Mouse (Mus musculus) B cell, adult 2 months (primary cell): ENCODE measurements around the gene Chrm1.

Experiments used
- DNase-seq, 2 experiments: peaks; one replicate each; pipeline ENCODE4 v3.0.0; 2022

Chrm1 gene

DNA sequence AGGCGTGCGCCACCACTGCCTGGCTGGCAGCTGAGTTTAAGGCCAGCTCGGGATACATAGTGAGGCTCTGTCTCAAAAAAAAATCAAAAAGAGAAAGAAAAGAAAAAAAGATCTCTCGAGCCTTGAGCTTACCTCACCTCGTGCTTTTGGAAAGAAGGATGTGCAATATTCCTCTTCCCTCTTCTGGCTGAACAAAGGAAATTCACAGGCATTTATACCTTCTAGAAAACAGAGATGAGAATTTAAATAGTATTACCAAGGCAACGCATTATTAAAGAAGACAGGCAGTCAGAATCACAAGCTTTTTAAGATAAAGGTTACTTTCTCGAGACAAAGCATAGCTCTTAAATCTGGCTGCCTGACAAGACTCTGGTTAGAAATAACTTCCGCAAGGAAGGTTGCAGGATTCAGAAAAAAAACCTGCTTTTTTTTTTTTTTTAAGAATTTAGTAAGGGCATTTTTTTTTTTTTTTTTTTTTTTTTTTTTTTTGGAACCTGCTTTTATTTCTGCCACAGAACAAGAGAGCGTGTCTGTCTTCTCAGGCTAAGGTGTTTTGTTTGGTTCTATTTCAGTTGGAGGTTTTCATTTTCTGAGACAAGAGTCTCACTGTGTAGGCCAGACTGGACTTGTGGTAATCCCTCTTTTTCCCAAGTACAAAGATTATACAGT is 28.4 kb downstream of the Chrm1 start:
- DNase-seq = no peak

DNA sequence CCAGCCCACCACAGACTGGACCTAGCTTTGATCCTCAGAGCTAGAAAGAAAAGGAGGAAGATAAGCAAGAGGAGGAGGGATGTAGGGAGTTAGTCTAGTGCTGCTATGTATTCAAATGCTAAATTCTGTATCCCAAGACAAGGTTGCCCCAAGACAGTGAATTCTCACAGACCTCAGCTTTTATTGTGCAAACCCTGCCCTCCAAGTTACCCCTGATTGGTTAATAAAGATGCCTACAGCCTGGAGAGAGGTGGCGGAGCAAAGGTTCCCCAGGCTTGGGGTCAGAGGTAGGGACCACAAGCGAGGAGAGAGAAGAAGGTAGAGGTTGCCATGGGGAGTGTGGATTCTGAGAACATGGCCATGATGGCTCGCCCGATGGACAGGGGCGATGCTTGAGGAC is 29.2 kb downstream of the Chrm1 start:
- no peak for DNase-seq

DNA sequence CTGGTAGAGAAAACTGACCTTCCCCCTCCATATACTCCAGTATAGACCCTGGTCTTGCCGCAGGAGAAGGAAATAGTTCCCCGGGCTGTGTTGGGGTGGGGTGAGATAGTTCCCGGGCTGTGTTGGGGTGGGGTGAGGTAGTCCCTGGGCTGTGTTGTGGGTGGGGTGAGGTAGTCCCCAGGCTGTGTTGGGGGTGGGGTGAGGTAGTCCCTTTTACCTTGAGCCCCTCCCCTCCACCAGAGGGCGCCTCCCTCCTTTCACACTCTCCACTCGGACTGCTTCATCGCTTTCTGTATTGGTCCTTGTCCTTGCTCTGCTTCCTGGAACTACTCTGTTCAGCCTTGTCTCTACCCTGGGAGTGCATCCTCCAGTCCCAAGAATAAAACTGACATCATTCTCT is 31.7 kb downstream of the Chrm1 start:
- DNase-seq = peak; percentile 75 to 79

DNA sequence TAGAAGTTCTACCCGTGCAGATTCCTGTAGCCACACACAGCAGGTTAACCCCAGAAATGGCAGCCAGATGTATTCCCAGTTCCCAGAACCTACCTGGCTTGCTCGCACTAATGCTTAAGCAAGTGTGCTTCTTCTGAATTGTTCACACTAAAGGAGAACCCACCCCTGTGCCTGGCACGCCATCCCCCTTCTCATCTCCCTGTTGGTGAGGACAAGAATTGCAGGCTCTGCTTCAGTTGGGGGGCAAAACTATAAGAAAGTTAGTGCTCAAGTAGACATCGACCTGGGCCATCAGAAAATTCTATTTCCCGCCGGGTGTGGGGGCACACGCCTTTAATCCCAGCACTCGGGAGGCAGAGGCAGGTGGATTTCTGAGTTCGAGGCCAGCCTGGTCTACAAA is 36.1 kb downstream of the Chrm1 start:
- DNase-seq = no peak

DNA sequence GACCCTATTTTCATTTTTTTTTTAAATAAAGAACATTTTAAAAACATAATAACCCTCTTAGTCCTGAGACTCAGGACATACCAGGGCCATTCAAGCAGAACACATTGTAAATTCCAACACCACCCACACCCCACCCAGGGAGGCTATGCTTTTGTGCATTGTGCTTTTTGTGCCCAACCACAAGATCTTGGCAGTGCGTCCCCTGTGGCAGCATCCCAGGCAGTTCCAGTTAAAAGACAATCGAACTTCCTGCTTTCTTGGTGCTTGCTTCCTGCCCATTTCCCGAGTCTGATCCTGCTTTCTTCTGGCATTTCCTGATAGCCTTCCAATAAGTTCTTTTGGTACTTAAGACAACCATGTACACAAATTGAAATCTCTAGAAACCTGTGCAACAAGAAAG is 38.9 kb downstream of the Chrm1 start:
- no peak for DNase-seq

DNA sequence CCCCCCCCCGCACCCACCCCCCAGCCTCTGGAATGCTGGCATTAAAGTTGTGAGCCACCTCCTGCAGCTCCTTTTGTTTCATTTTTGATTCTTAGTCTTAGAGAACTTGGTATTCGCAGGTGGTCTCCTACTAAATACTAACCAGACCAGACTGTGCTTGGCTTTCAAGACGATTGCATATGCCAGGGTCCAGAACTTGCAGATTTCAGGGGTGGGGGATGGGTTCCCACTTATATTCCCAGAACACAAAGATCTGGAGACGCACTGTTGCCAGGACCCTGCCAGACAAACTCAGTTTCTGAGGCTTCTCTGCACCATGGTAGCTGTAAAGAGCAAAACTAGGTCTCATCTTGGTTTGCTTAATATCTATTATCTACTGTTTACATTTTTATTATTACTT is 40.0 kb downstream of the Chrm1 start:
- DNase-seq = no peak

DNA sequence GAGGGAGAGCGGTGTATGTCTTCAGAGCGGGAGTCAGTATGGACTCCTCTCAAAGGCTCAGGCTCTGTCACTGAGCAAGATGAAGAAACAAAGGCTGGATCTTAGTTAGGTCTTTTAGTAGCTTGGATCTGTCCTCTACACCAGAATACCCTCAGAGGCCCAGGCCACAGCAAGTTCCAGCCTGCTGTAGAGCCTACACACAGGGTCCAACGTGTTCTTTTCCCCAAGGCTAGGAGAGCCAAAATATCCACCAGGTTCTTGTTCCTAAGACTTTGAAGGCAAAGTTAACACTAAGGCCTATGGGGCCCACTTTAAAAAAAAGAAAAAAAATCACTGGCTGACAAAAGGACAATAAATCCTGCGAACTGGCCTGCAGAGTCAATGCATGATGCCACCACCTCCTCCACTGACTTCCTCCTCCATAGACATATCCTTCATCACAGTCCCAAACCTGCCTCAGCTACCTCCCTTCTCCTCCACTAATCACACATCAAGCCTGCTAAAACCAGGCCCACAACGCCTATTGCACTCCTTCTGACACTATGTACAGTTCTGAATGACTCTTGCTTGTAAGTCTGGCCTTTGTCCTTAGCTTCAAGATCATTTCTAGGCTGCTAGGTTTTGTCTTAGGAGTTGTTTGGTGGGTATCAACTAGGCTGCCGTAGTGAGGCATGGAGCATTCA is 41.6 kb downstream of the Chrm1 start:
- no peak for DNase-seq

DNA sequence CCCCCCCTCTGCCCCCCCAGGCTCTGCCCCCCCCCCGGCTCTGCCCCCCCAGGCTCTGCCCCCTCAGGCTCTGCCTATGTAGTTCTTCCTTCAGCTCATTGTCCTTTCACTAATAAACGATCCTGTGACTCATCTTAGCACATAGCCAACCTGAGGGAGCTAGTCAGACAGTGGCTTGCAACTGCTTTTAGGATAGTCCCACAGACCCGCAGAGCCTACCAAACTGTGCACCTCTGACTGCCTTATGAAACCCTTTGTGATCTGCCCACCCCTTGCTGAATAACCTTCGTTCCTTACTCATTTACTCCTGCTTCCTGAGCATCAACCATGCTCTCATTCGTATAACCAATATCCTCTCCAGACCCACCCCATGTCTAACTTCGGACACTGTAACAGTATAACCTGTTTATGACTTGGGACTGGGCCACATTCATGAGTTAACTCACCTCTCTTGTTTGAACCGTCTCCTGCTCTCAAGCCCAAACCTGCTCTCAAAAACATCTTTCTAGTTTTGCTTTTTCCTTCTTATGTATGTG is 42.6 kb downstream of the Chrm1 start:
- DNase-seq = no peak

DNA sequence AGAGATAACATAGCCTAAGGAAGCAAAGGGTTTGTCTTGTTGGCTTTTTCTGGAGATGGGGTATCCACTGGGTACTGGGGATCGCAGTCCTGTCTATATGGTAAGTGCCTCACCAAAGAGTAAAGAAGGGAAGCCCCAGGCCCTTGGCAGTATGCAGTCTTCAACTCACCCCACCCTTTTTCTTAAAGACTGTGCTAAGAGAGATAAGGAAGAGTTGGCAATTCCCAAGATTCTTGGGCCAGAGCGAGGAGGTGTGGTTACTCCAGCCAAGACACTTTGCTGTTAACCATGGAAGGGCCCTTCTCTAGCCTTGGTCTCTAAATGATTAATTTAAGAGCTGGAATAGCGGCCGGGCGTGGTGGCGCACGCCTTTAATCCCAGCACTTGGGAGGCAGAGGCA is 43.3 kb downstream of the Chrm1 start:
- no peak for DNase-seq

DNA sequence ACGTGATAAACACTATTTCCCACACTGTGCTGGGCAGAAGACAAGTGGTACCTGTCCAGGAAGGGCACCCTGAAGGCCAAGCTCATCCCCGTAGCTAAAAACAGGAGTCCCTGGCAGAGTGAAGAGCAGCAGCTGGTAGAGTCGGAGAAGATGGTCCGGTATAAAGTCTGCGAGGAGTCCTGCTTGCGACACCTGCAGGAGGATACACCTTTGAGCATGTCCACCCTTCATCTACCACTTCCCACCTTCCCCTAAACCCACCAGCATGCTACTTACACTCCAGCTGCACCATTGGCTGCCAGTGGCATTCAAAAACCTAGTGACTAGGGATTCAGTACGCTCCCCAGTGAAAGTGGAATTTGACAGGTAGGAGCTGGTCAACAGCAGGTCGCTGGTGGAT is 45.4 kb downstream of the Chrm1 start:
- DNase-seq = no peak

DNA sequence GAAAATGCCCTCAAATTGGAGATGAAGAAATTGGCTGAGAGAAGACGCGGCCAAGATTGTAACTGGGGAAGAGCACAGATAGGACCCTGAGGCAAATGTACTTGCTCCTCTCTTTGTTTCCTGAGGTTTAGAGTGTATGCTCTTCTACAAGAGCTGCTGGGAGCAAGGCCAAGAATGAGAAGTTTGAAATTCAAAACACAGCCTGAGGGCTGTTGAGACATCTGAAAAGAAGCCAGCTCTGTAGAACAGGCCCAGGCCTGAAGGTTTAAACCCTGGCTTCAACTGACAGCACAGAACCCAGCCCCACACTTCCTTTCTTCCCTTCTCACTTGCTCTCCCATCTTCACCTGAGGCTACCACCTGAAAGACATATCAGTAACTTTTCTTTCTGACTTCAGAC is 46.5 kb downstream of the Chrm1 start:
- no peak for DNase-seq

DNA sequence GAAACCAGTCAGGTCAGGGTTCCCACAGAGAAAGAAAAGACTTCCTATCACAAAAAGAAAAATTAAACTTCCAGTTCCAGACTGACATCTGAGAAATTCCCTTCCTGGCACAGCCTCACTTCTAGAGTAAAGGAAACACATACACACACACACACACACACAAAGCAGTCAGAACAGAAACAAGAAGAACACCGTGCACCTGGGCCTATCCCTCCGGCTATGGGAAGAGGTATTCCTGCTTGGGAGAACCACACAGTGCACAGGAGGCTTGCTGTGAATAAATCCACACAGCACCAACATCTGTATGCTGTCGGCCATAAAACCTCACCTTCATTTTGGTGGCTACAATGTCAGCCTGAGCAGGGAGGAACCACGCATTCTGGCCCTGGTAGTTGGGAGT is 47.9 kb downstream of the Chrm1 start:
- no peak for DNase-seq

DNA sequence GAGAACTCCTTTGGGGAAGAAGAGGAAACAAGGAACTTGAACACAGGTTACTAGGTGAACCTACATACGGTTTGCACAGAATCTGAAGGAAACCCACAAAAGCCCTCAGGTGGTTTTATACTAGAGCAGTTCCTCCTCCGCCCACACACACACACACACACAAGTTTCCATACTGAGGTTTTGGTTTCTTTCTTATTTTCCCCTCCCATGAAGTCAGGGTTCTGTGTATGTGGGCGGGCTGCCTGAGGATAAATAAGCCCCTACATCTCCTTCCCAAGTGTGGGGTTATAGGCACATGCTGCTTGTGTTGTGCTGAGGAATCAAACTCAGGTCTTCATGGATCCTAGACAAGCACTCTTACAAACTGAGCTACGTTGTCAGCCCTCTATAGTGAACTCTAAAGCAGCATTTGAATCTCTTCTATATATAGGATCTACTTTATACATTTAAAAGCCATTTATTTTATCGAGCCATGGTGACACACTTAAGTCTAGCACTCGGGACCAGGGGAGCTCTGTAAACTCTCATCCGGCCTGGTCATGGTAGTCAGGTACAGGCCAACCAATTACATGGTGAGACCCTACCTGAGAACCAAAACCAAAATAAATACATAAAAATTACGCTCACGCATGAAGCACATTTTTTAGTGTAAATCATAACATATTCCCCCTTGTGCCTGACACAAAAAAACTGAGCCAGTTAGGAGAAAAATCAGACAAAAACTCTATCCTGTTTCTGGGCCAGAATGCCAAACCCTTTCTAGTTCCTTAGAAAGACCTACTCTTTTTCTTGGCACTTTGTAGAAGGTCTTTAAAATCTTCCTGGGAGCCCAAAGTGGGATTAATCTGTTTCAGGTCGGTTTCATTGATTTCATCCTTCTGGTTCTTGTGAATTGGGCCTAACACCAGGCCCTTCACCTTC is 48.6 kb downstream of the Chrm1 start:
- DNase-seq = peak; percentile 68 to 69

DNA sequence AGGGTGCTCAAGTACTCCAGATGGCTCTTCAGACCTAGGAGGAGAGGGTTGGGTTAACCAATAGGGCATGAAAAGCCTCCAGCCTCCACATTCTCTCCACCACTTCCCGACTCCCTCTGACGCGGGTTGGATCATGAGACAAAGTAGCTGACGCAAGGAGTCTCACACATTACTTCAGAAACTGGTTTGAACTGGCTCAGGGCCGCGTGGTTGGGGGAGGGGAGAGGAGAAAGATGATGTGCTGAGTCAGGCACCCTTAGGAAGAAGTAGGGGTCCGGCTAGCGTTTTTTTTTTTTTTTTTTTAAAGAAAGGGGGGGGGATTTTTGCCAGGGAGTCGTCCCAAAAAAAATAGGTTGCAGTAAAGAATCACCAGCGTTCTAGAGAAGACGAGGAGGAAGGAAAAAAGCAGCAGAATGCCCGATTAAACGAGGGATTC is 49.3 kb downstream of the Chrm1 start:
- DNase-seq = peak; percentile 82 to 85

DNA sequence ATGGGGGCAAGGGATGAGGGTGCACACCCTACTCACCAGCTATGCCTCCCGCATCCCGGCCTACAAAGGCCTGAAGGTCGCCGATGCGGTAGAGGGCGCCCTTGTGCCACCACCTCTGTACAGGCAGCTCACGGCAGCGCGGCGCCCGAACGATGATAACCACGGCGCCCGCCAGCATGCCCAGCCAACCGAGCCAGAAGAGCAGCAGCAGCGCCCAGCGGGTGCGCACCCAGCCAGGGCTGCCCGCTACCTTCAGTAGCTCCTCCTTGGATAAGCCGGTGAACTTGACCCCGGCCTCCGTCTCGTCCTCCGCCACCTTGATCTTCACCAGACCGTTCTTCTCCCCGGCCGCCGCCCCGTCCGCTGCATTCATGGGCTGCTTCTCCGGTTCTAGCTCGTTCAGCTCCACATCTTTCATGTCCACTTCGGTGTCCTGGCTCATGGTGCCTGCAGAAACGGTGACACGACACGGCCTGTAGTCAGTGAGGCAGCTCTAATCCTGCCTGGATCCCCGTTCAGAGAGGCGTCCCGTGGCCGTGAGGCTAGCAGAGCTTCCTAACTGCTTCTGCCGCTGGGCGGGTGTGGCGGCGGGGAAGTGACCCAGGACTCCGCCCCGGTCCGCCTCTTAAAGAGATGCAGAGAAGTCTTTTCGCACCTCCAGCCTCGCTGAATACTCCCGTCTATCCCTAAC is 49.9 kb downstream of the Chrm1 start:
- peak; percentile 94 to 95 for DNase-seq

DNA sequence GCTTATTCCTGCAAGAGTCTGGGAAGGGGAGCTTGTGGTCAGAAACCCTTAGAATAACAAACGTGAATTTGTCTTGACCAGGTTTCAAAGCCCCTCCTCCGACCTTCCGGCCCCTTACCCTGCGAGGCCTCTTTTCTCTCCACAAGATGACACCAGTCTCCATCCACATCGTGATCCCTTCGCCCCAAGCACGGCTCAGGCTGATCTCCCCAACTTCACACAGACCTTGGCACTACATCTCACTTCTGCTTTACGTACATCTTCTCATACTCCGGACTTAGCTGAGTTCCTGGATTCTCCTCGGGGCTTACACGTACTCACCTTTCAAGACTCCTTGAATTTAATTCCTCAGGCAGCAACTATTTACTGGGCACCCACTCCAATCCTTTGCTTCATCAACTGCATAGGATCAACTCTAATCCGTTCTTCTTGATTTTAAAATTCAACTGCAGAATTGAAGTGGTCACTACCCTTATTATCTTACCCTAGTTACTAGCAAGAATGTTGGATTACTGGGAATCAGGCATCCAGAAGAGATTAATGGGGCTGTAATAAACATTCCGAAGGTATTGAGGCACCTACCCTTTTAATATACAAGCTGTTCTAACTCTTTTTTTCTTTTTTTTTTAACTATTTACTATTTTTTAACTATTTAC is 50.5 kb downstream of the Chrm1 start:
- DNase-seq = no peak

DNA sequence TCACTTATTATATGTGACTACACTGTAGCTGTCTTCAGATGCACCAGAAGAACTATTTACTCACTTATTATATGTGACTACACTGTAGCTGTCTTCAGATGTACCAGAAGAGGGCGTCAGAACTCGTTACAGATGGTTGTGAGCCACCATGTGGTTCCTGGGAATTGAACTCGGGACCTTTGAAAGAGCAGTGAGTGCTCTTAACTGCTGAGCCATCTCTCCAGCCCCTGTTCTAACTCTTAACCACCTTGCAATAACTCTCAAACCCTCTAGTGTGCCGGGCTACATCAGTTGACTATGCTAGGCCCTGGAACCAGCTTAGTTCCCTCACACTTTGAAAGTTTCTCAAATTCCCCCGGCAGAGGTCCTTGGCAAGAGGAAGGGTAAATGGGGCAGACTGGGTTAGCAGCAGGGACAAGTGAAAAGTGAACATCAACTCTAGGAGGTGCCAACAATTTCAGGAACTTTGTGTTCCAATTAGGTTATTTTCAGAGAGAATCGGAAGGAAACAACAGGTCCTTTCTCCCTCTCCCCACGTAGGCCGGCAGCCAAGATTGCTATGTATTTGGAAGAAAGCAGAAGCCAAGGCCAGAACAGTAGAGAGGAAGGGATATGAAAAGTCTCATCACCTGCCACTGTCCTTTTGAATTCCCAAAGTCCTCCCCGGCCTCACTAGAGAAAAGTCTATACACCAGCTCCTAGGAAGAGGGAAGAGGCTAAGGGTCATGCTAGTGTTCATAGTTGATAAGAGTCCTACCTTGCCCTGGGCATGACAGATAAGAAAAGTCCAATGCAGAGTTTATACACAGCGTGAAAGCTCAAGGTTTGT is 51.3 kb downstream of the Chrm1 start:
- DNase-seq = no peak

DNA sequence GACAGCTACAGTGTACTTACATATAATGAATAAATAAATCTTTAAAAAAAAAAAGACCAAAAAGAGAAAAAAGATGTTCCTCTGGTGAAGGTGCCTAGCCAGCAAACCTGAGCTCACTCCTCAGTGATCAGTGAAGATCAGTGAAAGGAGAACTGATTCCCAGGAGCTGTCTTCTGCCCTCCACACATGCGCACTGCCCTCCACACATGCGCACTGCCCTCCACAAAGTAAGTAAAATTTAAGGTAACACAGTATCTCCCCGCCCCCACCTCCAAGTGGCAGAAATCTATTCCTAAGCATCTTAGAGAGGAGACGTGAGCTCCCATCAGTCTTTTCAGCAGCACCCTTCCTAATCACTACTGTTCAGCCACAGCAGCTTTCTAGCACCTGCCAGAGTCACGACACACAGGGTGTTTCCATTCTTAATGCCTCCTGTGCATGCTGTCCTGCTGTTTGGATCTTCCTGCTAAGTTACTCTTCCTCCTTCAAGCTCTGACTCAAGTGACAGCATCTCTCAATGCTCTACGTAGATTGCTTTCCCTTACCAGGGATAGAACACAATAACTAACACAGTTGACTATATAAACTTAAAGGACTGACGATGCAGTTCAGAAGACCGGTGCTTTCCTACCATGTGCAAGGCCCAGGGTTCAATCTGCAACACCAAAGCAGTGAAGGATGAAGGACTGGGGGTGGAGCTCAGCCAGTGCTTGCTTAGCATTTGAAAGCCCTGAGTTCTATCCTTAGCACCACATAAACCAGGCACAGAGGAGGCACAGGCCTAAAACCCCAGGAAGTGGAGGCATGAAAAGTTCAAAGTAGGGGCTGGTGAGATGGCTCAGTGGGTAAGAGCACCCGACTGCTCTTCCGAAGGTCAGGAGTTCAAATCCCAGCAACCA is 52.5 kb downstream of the Chrm1 start:
- no peak for DNase-seq

DNA sequence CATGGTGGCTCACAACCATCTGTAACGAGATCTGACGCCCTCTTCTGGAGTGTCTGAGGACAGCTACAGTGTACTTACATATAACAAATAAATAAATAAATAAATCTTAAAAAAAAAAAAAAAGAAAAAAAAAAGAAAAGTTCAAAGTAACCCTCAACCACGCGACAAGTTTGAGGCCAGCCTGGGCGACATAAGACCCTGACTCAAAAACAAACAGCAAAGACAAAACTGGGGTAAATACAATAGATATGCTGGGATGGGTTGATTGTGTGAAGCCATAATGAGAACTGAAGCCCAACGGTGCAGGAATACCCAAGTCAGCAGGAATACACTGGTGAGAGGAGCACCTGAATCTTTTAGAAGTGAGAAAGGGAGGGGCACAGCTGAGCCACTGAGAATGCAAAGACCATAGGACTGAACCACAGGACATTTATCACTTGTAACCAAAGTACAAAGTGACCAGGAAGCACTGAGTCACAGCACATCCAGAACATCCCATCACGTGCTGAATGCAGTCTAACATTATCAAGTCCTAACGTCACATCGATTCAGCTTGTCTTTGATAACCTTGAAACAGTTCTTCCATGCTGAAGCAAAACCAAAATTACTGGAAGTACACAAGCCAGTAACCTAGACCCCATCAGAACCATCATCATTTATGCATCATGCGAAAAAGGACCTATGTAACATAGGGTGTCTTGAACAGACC is 53.3 kb downstream of the Chrm1 start:
- no peak for DNase-seq

DNA sequence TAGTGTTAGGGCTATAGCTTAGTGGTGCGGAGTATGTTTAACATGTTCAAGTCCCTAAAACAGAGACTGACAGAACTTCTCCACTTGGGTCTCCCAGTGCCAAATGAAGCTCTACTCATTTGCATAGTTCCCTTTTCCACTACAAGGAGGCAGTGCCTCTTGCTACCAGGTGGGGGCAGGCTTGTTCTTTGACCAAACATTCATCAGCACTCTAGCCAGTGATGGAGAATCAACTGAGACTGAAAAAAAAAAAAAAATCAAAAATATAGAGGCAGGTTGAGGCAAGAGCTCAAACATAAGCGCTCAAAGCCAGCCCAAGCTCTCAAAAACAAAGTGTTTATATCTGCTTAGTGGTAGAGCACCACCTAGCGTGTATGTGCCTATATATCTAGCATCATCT is 54.8 kb downstream of the Chrm1 start:
- DNase-seq = peak; percentile 87 to 91
